8 mouse cellular contexts compared by ENCODE assay signal in genomic region chr9:61278216-61278758, GRCm38 (mm10).
DNase-seq lines count a peak whose midpoint lies in the region; ATAC-seq lines count a peak whose summit lies in the region.

No protein-coding gene starts in this region.

- peak overlapping the region; percentile 67 for H3K27ac ChIP-seq in forebrain, embryonic 16.5 days (ENCODE audit: low read length)

- no peaks in the 10 kb centered on the region for H3K9me3 ChIP-seq in forebrain, embryonic 16.5 days (ENCODE audit: control insufficient read depth, low read length)

- peak overlapping the region; percentile 35 for H3K4me2 ChIP-seq in forebrain, embryonic 16.5 days (ENCODE audit: low read length)

- H3K4me3 ChIP-seq in forebrain, embryonic 16.5 days (replicated peaks; ENCODE audit: low read length) = 0 out of 2 replicates have a peak overlapping the region, but pooled peaks have one; percentile 4

- whole genome bisulfite sequencing in forebrain, embryonic 16.5 days = 6% methylated on average over 12 of the region's 12 CpGs

- H3K9ac ChIP-seq in forebrain, embryonic 16.5 days (replicated peaks; ENCODE audit: low read depth, low read length) = no peak overlapping the region

- peaks cover 24% of the 10 kb centered on the region for H3K4me1 ChIP-seq in forebrain, embryonic 16.5 days (replicated peaks; ENCODE audit: control insufficient read depth, insufficient read depth, low read length)

- H3K27me3 ChIP-seq in forebrain, embryonic 16.5 days (replicated peaks; ENCODE audit: control insufficient read depth, insufficient read depth, low read length) = peaks cover 4% of the 10 kb centered on the region; the same call in 1 of the 2 replicates

- peak; percentile 87 for ATAC-seq in forebrain, embryonic 16.5 days
- ATAC-seq in megakaryocyte progenitor cell, adult 5-6 weeks (replicated peaks; ENCODE audit: poor library complexity) = peak; percentile 72

- DNase-seq in cerebellum, adult 9-11 months = peak; percentile 37
- DNase-seq in cerebellum, adult 11-12 months = no peak
- DNase-seq in CD4-positive, CD25-positive, alpha-beta regulatory T cell, adult 2 months (ENCODE audit: low read depth, low spot score) = peak; percentile 8
- peak; percentile 36 to 63 for DNase-seq in layer of hippocampus, postnatal 14 days (ENCODE audit: low spot score in 2 of 2)
- DNase-seq in gastrocnemius, postnatal 4 days (ENCODE audit: low spot score in 2 of 2) = no peak
- DNase-seq in adrenal gland, adult 18-20 months (ENCODE audit: low spot score in 2 of 2) = no peak

- H3K36me3 ChIP-seq in forebrain, embryonic 16.5 days (ENCODE audit: control insufficient read depth, insufficient read depth) = no peaks in the 10 kb centered on the region

Comparison
In these comparisons a context has a peak if more than half of its experiments do, and no peak if none do; other contexts are left out.
1. DNase-seq: peak in cerebellum, adult 9-11 months (single experiment), CD4-positive, CD25-positive, alpha-beta regulatory T cell, adult 2 months (single experiment) and layer of hippocampus, postnatal 14 days (2 of 2); none in cerebellum, adult 11-12 months (single experiment), gastrocnemius, postnatal 4 days (0 of 2) and adrenal gland, adult 18-20 months (0 of 2).